Mouse (Mus musculus) cerebellum, adult 11-12 months (tissue): ENCODE measurements around the gene Oxct1.
A peak's percentile ranks its signal among the peaks of the same experiment; 100 is the strongest.

Experiments
- DNase-seq: peaks from one replicate; pipeline ENCODE4 v3.0.0; 2022

The Oxct1 gene

GRCm38 (mm10) chr15:4026231-4026773 is at the start of gene Oxct1:
Oxct1 (plus strand) TSS chr15:4026383.
- DNase-seq = peak; percentile 96

- no peak for DNase-seq
These were observed 47.9 kb upstream of the Oxct1 start for GRCm38 (mm10) chr15:3978279-3978678.

GRCm38 (mm10) chr15:3979061-3979848 is 46.9 kb upstream of the Oxct1 start, which contains the start of gene Fbxo4:
Fbxo4 (minus strand) TSS chr15:3979573.
- DNase-seq = peak; percentile 88

GRCm38 (mm10) chr15:3979871-3980270 is 46.3 kb upstream of the Oxct1 start:
- peak; percentile 24 for DNase-seq

- no peak for DNase-seq
These were observed 43.5 kb upstream of the Oxct1 start for GRCm38 (mm10) chr15:3982732-3983131.

GRCm38 (mm10) chr15:3984876-3985275 is 41.3 kb upstream of the Oxct1 start:
- no peak for DNase-seq

- DNase-seq = no peak
These were observed 38.2 kb upstream of the Oxct1 start for GRCm38 (mm10) chr15:3987981-3988380.

GRCm38 (mm10) chr15:3994852-3995447 is 31.2 kb upstream of the Oxct1 start:
- DNase-seq = no peak

GRCm38 (mm10) chr15:3995448-3996266 is 30.5 kb upstream of the Oxct1 start, which contains the start of gene AW549877:
AW549877 (minus strand) TSS chr15:3995744.
- DNase-seq = peak; percentile 100

GRCm38 (mm10) chr15:3996267-3997010 is 29.7 kb upstream of the Oxct1 start:
- no peak for DNase-seq

GRCm38 (mm10) chr15:3999144-3999543 is 27.0 kb upstream of the Oxct1 start:
- no peak for DNase-seq

GRCm38 (mm10) chr15:4000536-4000935 is 25.6 kb upstream of the Oxct1 start:
- no peak for DNase-seq

GRCm38 (mm10) chr15:4013873-4014272 is 12.3 kb upstream of the Oxct1 start:
- no peak for DNase-seq

GRCm38 (mm10) chr15:4020711-4021110 is 5.5 kb upstream of the Oxct1 start:
- DNase-seq = no peak

GRCm38 (mm10) chr15:4023747-4024146 is 2.4 kb upstream of the Oxct1 start:
- no peak for DNase-seq

- no peak for DNase-seq
These were observed 1.3 kb upstream of the Oxct1 start for GRCm38 (mm10) chr15:4024726-4025507.

- peak; percentile 28 for DNase-seq
These were observed 677 bp upstream of the Oxct1 start for GRCm38 (mm10) chr15:4025508-4025904.

GRCm38 (mm10) chr15:4026831-4027584 is 825 bp downstream of the Oxct1 start:
- peak; percentile 90 for DNase-seq

- DNase-seq = no peak
These were observed 1.7 kb downstream of the Oxct1 start for GRCm38 (mm10) chr15:4027671-4028410.

GRCm38 (mm10) chr15:4028411-4028700 is 2.2 kb downstream of the Oxct1 start:
- DNase-seq = no peak
